Mouse (Mus musculus): ENCODE measurements around the gene Slc4a2. TPM values are rescaled to one million over a fixed set of nuclear protein-coding genes. Genes with fewer than 3 reads are reported as not detected.

The Slc4a2 gene
- polyA plus RNA-seq, 1 experiment from 2014 or later = 29.0 TPM

GRCm38 (mm10) chr5:24404594-24405360, 18.9 kb upstream of the Slc4a2 start:
- no peak for ATAC-seq

GRCm38 (mm10) chr5:24405389-24405876, 18.2 kb upstream of the Slc4a2 start:
- WGBS = 67% methylated on average over 3 of the region's 3 CpGs
- no peak overlapping the region for H3K9ac ChIP-seq (ENCODE audit: low read depth, low read length)
- H3K4me1 ChIP-seq (ENCODE audit: control insufficient read depth, insufficient read depth, low read depth, low read length) = no peaks in the 10 kb centered on the region; the same call in 1 of the 2 replicates
- H3K4me2 ChIP-seq (ENCODE audit: low read length) = no peak overlapping the region
- H3K4me3 ChIP-seq (ENCODE audit: low read length) = no peak overlapping the region
- no peaks in the 10 kb centered on the region for H3K27me3 ChIP-seq (replicated peaks; ENCODE audit: control insufficient read depth, insufficient read depth, low read length)
- H3K36me3 ChIP-seq (ENCODE audit: control insufficient read depth, insufficient read depth, low read length) = peaks cover 4% of the 10 kb centered on the region
- no peak overlapping the region for H3K27ac ChIP-seq (ENCODE audit: low read depth, low read length)
- H3K9me3 ChIP-seq (ENCODE audit: control insufficient read depth, low read length) = no peaks in the 10 kb centered on the region
- ATAC-seq = no peak

More at GRCm38 (mm10) chr5:24404594-24405360, 18.9 kb upstream of the Slc4a2 start:
- Histone ChIP-seq H3K9me3 (ENCODE audit: control insufficient read depth, low read length) (no peaks in the 10 kb centered on the region), H3K4me3 (ENCODE audit: low read length) (no peak overlapping the region), H3K36me3 (ENCODE audit: control insufficient read depth, insufficient read depth, low read length) (peaks cover 4% of the 10 kb centered on the region), H3K27me3 (replicated peaks; ENCODE audit: control insufficient read depth, insufficient read depth, low read length) (no peaks in the 10 kb centered on the region), H3K9ac (ENCODE audit: low read depth, low read length) (no peak overlapping the region), H3K4me1 (ENCODE audit: control insufficient read depth, insufficient read depth, low read depth, low read length) (no peaks in the 10 kb centered on the region; the same call in 1 of the 2 replicates), H3K4me2 (ENCODE audit: low read length) (no peak overlapping the region), H3K27ac (ENCODE audit: low read depth, low read length) (no peak overlapping the region)
- 86% methylated on average over 6 of the region's 6 CpGs for WGBS

- no peak overlapping the region for H3K9ac ChIP-seq (ENCODE audit: low read depth, low read length)
- ATAC-seq = no peak
- 85% methylated on average over 13 of the region's 13 CpGs for WGBS
- no peak overlapping the region for H3K4me3 ChIP-seq (ENCODE audit: low read length)
- no peak overlapping the region for H3K27ac ChIP-seq (ENCODE audit: low read depth, low read length)
- no peaks in the 10 kb centered on the region; the same call in 1 of the 2 replicates for H3K36me3 ChIP-seq (ENCODE audit: control insufficient read depth, insufficient read depth, low read length)
- no peak overlapping the region for H3K4me2 ChIP-seq (ENCODE audit: low read length)
- no peaks in the 10 kb centered on the region for H3K9me3 ChIP-seq (ENCODE audit: control insufficient read depth, low read length)
- H3K4me1 ChIP-seq (ENCODE audit: control insufficient read depth, insufficient read depth, low read depth, low read length) = no peaks in the 10 kb centered on the region
- H3K27me3 ChIP-seq (replicated peaks; ENCODE audit: control insufficient read depth, insufficient read depth, low read length) = no peaks in the 10 kb centered on the region
Observed at GRCm38 (mm10) chr5:24408651-24409050, 15.0 kb upstream of the Slc4a2 start.

DNA sequence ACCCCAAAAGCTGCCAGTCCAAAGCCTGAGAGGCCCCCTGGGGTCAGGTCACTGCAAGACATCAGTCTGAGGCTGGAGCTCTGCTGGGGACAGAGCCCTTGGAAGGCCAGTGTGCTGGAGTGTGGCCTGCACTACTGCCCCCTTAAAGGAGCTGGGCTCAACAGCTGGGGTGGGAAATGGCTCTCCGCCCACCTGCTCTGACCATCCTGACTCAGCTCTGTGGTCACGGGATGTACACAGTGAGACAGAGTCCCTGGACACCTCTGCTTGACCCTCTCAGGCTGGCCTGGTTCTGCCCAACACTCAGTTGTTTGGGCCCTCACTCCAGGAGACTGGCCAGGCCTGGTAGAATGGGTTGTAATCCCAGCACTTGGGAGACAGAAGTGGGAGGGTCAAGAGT, 14.2 kb upstream of the Slc4a2 start:
- 74% methylated on average over 2 of the region's 2 CpGs for WGBS
- H3K4me2 ChIP-seq (ENCODE audit: low read length) = no peak overlapping the region
- H3K4me1 ChIP-seq (ENCODE audit: control insufficient read depth, insufficient read depth, low read depth, low read length) = no peaks in the 10 kb centered on the region
- no peak overlapping the region for H3K4me3 ChIP-seq (ENCODE audit: low read length)
- no peaks in the 10 kb centered on the region for H3K27me3 ChIP-seq (replicated peaks; ENCODE audit: control insufficient read depth, insufficient read depth, low read length)
- H3K9ac ChIP-seq (ENCODE audit: low read depth, low read length) = no peak overlapping the region
- no peak for ATAC-seq
- no peaks in the 10 kb centered on the region; the same call in 1 of the 2 replicates for H3K36me3 ChIP-seq (ENCODE audit: control insufficient read depth, insufficient read depth, low read length)
- H3K27ac ChIP-seq (ENCODE audit: low read depth, low read length) = no peak overlapping the region
- H3K9me3 ChIP-seq (ENCODE audit: control insufficient read depth, low read length) = no peaks in the 10 kb centered on the region

DNA sequence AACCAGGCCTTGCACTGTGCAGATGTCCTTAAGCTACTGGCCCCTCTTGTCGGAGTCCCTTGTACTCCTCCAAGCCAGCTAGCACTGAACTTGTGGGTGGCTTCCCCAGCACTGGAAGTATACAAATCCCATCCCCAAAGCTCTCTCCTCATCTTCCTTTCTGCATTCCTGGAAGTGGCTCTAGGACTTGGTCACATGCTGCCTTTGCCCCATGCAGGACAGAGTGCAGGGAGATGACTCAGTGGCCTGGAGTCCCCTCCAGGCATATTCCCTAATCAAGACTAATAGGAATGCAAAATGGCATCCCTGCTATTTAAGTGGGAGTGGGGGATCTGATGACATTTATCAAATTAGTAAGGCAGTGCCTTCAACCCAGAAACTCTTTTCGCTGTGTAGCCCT, 11.6 kb upstream of the Slc4a2 start:
- Histone ChIP-seq H3K9ac (ENCODE audit: low read depth, low read length) (no peak overlapping the region), H3K27me3 (replicated peaks; ENCODE audit: control insufficient read depth, insufficient read depth, low read length) (no peaks in the 10 kb centered on the region), H3K9me3 (ENCODE audit: control insufficient read depth, low read length) (no peaks in the 10 kb centered on the region), H3K4me3 (ENCODE audit: low read length) (no peak overlapping the region), H3K36me3 (ENCODE audit: control insufficient read depth, insufficient read depth, low read length) (no peaks in the 10 kb centered on the region), H3K4me1 (ENCODE audit: control insufficient read depth, insufficient read depth, low read depth, low read length) (peaks cover 7% of the 10 kb centered on the region), H3K4me2 (ENCODE audit: low read length) (no peak overlapping the region), H3K27ac (ENCODE audit: low read depth, low read length) (no peak overlapping the region)
- no peak for ATAC-seq
- 90% methylated on average over 2 of the region's 2 CpGs for WGBS

GRCm38 (mm10) chr5:24413042-24413693, 10.5 kb upstream of the Slc4a2 start, which contains the start of gene Asic3:
TSS of gene Asic3 (plus strand) at chr5:24413392.
- Histone ChIP-seq H3K9ac (ENCODE audit: low read depth, low read length) (no peak within 1 kb of the TSS), H3K36me3 (ENCODE audit: control insufficient read depth, insufficient read depth, low read length) (peaks cover 4% of the 10 kb centered on the region), H3K27me3 (replicated peaks; ENCODE audit: control insufficient read depth, insufficient read depth, low read length) (no peaks in the 10 kb centered on the region), H3K4me1 (ENCODE audit: control insufficient read depth, insufficient read depth, low read depth, low read length) (peaks cover 7% of the 10 kb centered on the region), H3K4me2 (ENCODE audit: low read length) (no peak within 1 kb of the TSS), H3K4me3 (ENCODE audit: low read length) (no peak within 1 kb of the TSS), H3K9me3 (ENCODE audit: control insufficient read depth, low read length) (no peaks in the 10 kb centered on the region), H3K27ac (ENCODE audit: low read depth, low read length) (no peak within 1 kb of the TSS)
- WGBS = 58% methylated on average over 9 of the region's 11 CpGs
- no peak for ATAC-seq

GRCm38 (mm10) chr5:24413938-24414337, 9.7 kb upstream of the Slc4a2 start:
- no peaks in the 10 kb centered on the region for H3K9me3 ChIP-seq (ENCODE audit: control insufficient read depth, low read length)
- peaks cover 9% of the 10 kb centered on the region for H3K36me3 ChIP-seq (ENCODE audit: control insufficient read depth, insufficient read depth, low read length)
- ATAC-seq = no peak
- H3K27me3 ChIP-seq (replicated peaks; ENCODE audit: control insufficient read depth, insufficient read depth, low read length) = no peaks in the 10 kb centered on the region
- peaks cover 7% of the 10 kb centered on the region for H3K4me1 ChIP-seq (ENCODE audit: control insufficient read depth, insufficient read depth, low read depth, low read length)
- H3K4me2 ChIP-seq (ENCODE audit: low read length) = no peak overlapping the region
- 83% methylated on average over 13 of the region's 13 CpGs for WGBS
- no peak overlapping the region for H3K27ac ChIP-seq (ENCODE audit: low read depth, low read length)
- H3K9ac ChIP-seq (ENCODE audit: low read depth, low read length) = no peak overlapping the region
- H3K4me3 ChIP-seq (ENCODE audit: low read length) = no peak overlapping the region

GRCm38 (mm10) chr5:24416222-24416736, 7.4 kb upstream of the Slc4a2 start:
- Histone ChIP-seq H3K27me3 (replicated peaks; ENCODE audit: control insufficient read depth, insufficient read depth, low read length) (no peaks in the 10 kb centered on the region), H3K36me3 (ENCODE audit: control insufficient read depth, insufficient read depth, low read length) (peaks cover 18% of the 10 kb centered on the region), H3K4me2 (ENCODE audit: low read length) (peak overlapping the region; percentile 35), H3K4me1 (ENCODE audit: control insufficient read depth, insufficient read depth, low read depth, low read length) (peaks cover 7% of the 10 kb centered on the region), H3K4me3 (ENCODE audit: low read length) (no peak overlapping the region; the same call in 1 of the 2 replicates), H3K9ac (ENCODE audit: low read depth, low read length) (peak overlapping the region; percentile 41), H3K9me3 (ENCODE audit: control insufficient read depth, low read length) (no peaks in the 10 kb centered on the region), H3K27ac (ENCODE audit: low read depth, low read length) (no peak overlapping the region)
- 2% methylated on average over 21 of the region's 21 CpGs for WGBS
- ATAC-seq = peak; percentile 49

- Histone ChIP-seq H3K9ac (ENCODE audit: low read depth, low read length) (no peak overlapping the region), H3K27ac (ENCODE audit: low read depth, low read length) (no peak overlapping the region), H3K9me3 (ENCODE audit: control insufficient read depth, low read length) (no peaks in the 10 kb centered on the region), H3K36me3 (ENCODE audit: control insufficient read depth, insufficient read depth, low read length) (peaks cover 18% of the 10 kb centered on the region), H3K4me3 (ENCODE audit: low read length) (no peak overlapping the region), H3K4me2 (ENCODE audit: low read length) (no peak overlapping the region), H3K4me1 (ENCODE audit: control insufficient read depth, insufficient read depth, low read depth, low read length) (peaks cover 14% of the 10 kb centered on the region), H3K27me3 (replicated peaks; ENCODE audit: control insufficient read depth, insufficient read depth, low read length) (no peaks in the 10 kb centered on the region)
- WGBS = 90% methylated on average over 10 of the region's 10 CpGs
- no peak for ATAC-seq
Observed at GRCm38 (mm10) chr5:24417587-24417986, 6.0 kb upstream of the Slc4a2 start.

Data from hindbrain, embryonic 16.5 days (tissue).